28 mouse cellular contexts compared by ENCODE assay signal in the genomic region with DNA sequence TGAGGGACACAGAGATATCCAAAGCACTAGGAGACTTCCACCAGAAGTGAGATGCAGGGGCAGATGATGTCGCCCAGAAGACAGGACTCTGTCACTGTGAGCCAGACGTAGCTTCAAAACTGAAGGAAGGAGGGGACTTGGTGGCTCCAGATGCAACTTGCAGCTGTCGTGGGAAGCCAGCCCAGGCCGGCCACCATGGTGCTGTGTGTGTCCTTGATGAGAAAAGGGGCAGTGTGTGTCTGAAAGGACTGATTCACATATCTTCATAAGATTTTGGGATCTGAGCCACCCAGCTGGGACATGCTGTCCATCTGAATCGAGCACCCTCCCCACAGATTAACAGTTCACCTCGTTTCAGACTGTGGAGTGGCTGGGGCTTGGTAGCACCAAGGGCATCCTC.
A peak's percentile ranks its signal among the peaks of the same experiment; 100 is the strongest.
DNase-seq lines count a peak whose midpoint lies in the region; TF ChIP-seq lines count a peak whose summit lies in the region.
"Had no signal": no experiment of that assay in that cellular context is flagged by ENCODE, and none has a peak within 500 bp of the region (broad histone marks: within the 10 kb centered on the region; RNA-seq: fewer than 3 reads in every experiment).

No protein-coding gene starts in this region.

- no peak overlapping the region for H3K4me3 ChIP-seq in layer of hippocampus, adult 2 months
- no peak overlapping the region for H3K4me3 ChIP-seq in embryonic facial prominence, embryonic 10.5 days
- H3K4me3 ChIP-seq: embryonic facial prominence, embryonic 15.5 days; forebrain, embryonic 12.5 days; hindbrain, embryonic 15.5 days; kidney, embryonic 15.5 days; liver, embryonic 12.5 days; megakaryocyte, embryonic 14.5 days; neural tube, embryonic 15.5 days had no signal

- H3K4me1 ChIP-seq in embryonic facial prominence, embryonic 10.5 days, result no peaks in the 10 kb centered on the region
- H3K4me1 ChIP-seq: forebrain, embryonic 12.5 days; hindbrain, embryonic 15.5 days; kidney, embryonic 15.5 days; liver, embryonic 12.5 days; megakaryocyte, embryonic 14.5 days; neural tube, embryonic 15.5 days had no signal

- TF ChIP-seq CTCF in layer of hippocampus, adult 2 months (conservative IDR thresholded peaks at IDR 0.05), result no peak

- peak; percentile 10 for DNase-seq in cerebellum, adult 9-11 months
- DNase-seq in cerebellum, postnatal 4 days (ENCODE audit: low spot score in 2 of 2), result no peak
- peak in 1 of 2 experiments; percentile 31 for DNase-seq in layer of hippocampus, adult 2 months (ENCODE audit: low spot score in 2 of 2)
- DNase-seq in layer of hippocampus, adult 9-10 months (ENCODE audit: low spot score), result no peak
- DNase-seq in right cerebral cortex, postnatal 10 days (ENCODE audit: low spot score in 2 of 2), result peak; percentile 54 to 64
- DNase-seq in right cerebral cortex, adult 2 months (ENCODE audit: low spot score in 2 of 2), result no peak
- DNase-seq in embryonic facial prominence, embryonic 10.5 days (ENCODE audit: low spot score), result no peak
- DNase-seq: adrenal gland, adult 8-10 months; cerebellum, adult 9-10 months; forebrain, postnatal 0 days; gastrocnemius, postnatal 36 days; heart, adult 18-20 months; kidney, adult 18-20 months; kidney, postnatal 36 days; left cerebral cortex, postnatal 4 days; liver, postnatal 0 days; lung, postnatal 4 days; midbrain, embryonic 14.5 days; retina, postnatal 1 day; thymus, postnatal 4 days had no signal

- H3K36me3 ChIP-seq in embryonic facial prominence, embryonic 10.5 days (replicated peaks), result no peaks in the 10 kb centered on the region
- H3K36me3 ChIP-seq: embryonic facial prominence, embryonic 15.5 days; forebrain, embryonic 12.5 days; G1E; hindbrain, embryonic 15.5 days; kidney, embryonic 15.5 days; liver, embryonic 12.5 days; neural tube, embryonic 15.5 days had no signal

- WGBS in embryonic facial prominence, embryonic 10.5 days, result 78% methylated on average over 6 of the region's 6 CpGs

- H3K27me3 ChIP-seq in embryonic facial prominence, embryonic 10.5 days (replicated peaks; ENCODE audit: low read depth, poor library complexity, severe bottlenecking), result no peaks in the 10 kb centered on the region
- H3K27me3 ChIP-seq: embryonic facial prominence, embryonic 15.5 days; forebrain, embryonic 12.5 days; hindbrain, embryonic 15.5 days; liver, embryonic 12.5 days; megakaryocyte, embryonic 14.5 days; neural tube, embryonic 15.5 days had no signal

- 0 out of 2 replicates have a peak overlapping the region, but pooled peaks have one; percentile 23 for H3K27ac ChIP-seq in layer of hippocampus, adult 2 months
- H3K27ac ChIP-seq in embryonic facial prominence, embryonic 10.5 days (replicated peaks), result no peak overlapping the region
- H3K27ac ChIP-seq: embryonic facial prominence, embryonic 15.5 days; forebrain, embryonic 12.5 days; hindbrain, embryonic 15.5 days; kidney, embryonic 15.5 days; liver, embryonic 12.5 days; neural tube, embryonic 15.5 days had no signal

- H3K9me3 ChIP-seq in embryonic facial prominence, embryonic 10.5 days, result no peaks in the 10 kb centered on the region
- H3K9me3 ChIP-seq: embryonic facial prominence, embryonic 15.5 days; forebrain, embryonic 12.5 days; hindbrain, embryonic 15.5 days; kidney, embryonic 15.5 days; liver, embryonic 12.5 days; neural tube, embryonic 15.5 days had no signal

Comparison
In these comparisons a context has a peak if more than half of its experiments do, and no peak if none do; other contexts are left out.
1. DNase-seq: peak in cerebellum, adult 9-11 months (single experiment) and right cerebral cortex, postnatal 10 days (2 of 2); none in cerebellum, postnatal 4 days (0 of 2), layer of hippocampus, adult 9-10 months (single experiment), right cerebral cortex, adult 2 months (0 of 2) and embryonic facial prominence, embryonic 10.5 days (single experiment).